Mouse (Mus musculus) CH12.LX (cell line): ENCODE results near the gene Lmod3. TPM values are rescaled to one million over a fixed set of nuclear protein-coding genes. Genes with fewer than 3 reads are reported as not detected.

Experiments
- DNase-seq: peaks from one replicate; pipeline ENCODE4 v3.0.0-alpha.2; 2013; ENCODE audit errors: extremely low read depth
- H3K27ac ChIP-seq: 2 replicates; pipeline ENCODE4 v1.5.1; 2012; ENCODE audit warnings: low read depth, mild to moderate bottlenecking, control low read depth, moderate library complexity; ENCODE audit not compliant: insufficient read depth
- H3K27me3 ChIP-seq: replicated peaks from 2 replicates; pipeline ENCODE3; 2012; ENCODE audit warnings: inconsistent platforms
- H3K36me3 ChIP-seq, 2 experiments: replicated peaks in 1 of 2; 2 replicates each; pipeline versions ENCODE3 to v1.6.1; 2012; ENCODE audit warnings: inconsistent platforms in 1 of 2, low read length in 1 of 2, mild to moderate bottlenecking in 1 of 2, mixed read lengths in 1 of 2, moderate library complexity in 1 of 2; ENCODE audit not compliant: control insufficient read depth in 1 of 2, insufficient read depth in 1 of 2
- H3K4me1 ChIP-seq, 2 experiments: 2 replicates each; pipeline ENCODE4 v1.6.1; 2012; ENCODE audit warnings: inconsistent platforms in 1 of 2, moderate library complexity in 1 of 2; ENCODE audit not compliant: insufficient read depth in 2 of 2, control insufficient read depth in 1 of 2
- H3K4me2 ChIP-seq: 2 replicates; pipeline ENCODE4 v1.6.1; 2012; ENCODE audit warnings: low read depth, mild to moderate bottlenecking, control low read depth; ENCODE audit not compliant: poor library complexity, insufficient read depth, severe bottlenecking
- H3K4me3 ChIP-seq, 3 experiments: fragments of 150-350 bp in 1 of 3; sonication (generic) in 1 of 3; replicated peaks in 1 of 3; 2 replicates each; pipeline versions ENCODE3 to v1.5.1; 2011 to 2012; ENCODE audit warnings: low read depth in 2 of 3, low read length in 2 of 3, mild to moderate bottlenecking in 2 of 3, moderate library complexity in 2 of 3, control low read depth in 1 of 3, improper control_type of control experiment in 1 of 3, inconsistent platforms in 1 of 3, mixed read lengths in 1 of 3; ENCODE audit not compliant: poor library complexity in 1 of 3
- H3K79me2 ChIP-seq: replicated peaks from 2 replicates; pipeline ENCODE4 v1.6.1; 2012; ENCODE audit warnings: mild to moderate bottlenecking, moderate library complexity; ENCODE audit not compliant: control insufficient read depth, poor library complexity, insufficient read depth, severe bottlenecking; ENCODE audit errors: extremely low read depth
- H3K9ac ChIP-seq: 2 replicates; pipeline ENCODE4 v1.6.1; 2012; ENCODE audit warnings: low read depth, mild to moderate bottlenecking, control low read depth, moderate library complexity; ENCODE audit not compliant: insufficient read depth
- H3K9me3 ChIP-seq: replicated peaks from 2 replicates; pipeline ENCODE3; 2012; ENCODE audit warnings: low read length, inconsistent platforms, mixed read lengths
- BHLHE40 ChIP-seq: IDR thresholded peaks from 2 replicates; pipeline ENCODE4 v1.6.1; 2011; ENCODE audit warnings: mild to moderate bottlenecking, low read depth, low read length, improper control_type of control experiment
- CHD1 ChIP-seq: IDR thresholded peaks from 2 replicates; pipeline ENCODE4 v1.6.1; 2012; ENCODE audit warnings: low read depth, low read length, improper control_type of control experiment, inconsistent platforms
- CHD2 ChIP-seq: IDR thresholded peaks from 2 replicates; pipeline ENCODE4 v1.6.1; 2011; ENCODE audit warnings: low read length, improper control_type of control experiment
- CTCF ChIP-seq, 2 experiments: IDR thresholded peaks in 1 of 2; conservative IDR thresholded peaks in 1 of 2; 2 replicates each; pipeline ENCODE4 v1.5.1; 2011 to 2012; ENCODE audit warnings: low read depth in 2 of 2, low read length in 2 of 2, improper control_type of control experiment in 1 of 2, inconsistent platforms in 1 of 2, mild to moderate bottlenecking in 1 of 2, moderate library complexity in 1 of 2
- ELF1 ChIP-seq: IDR thresholded peaks from 2 replicates; pipeline ENCODE4 v1.6.1; 2014; ENCODE audit warnings: low read depth, mild to moderate bottlenecking, inconsistent platforms, low read length, improper control_type of control experiment
- ETS1 ChIP-seq: conservative IDR thresholded peaks from 2 replicates; pipeline ENCODE4 v1.6.1; 2012; ENCODE audit warnings: low read depth, mild to moderate bottlenecking, inconsistent platforms, low read length, improper control_type of control experiment, moderate library complexity
- GABPA ChIP-seq: IDR thresholded peaks from 2 replicates; pipeline ENCODE4 v1.6.1; 2012; ENCODE audit warnings: low read depth, low read length, improper control_type of control experiment, inconsistent platforms; ENCODE audit not compliant: insufficient replicate concordance
- HCFC1 ChIP-seq: IDR thresholded peaks from 2 replicates; pipeline ENCODE4 v1.6.1; 2012; ENCODE audit warnings: low read depth, mild to moderate bottlenecking, inconsistent platforms, low read length, improper control_type of control experiment
- JUN ChIP-seq: IDR thresholded peaks from 2 replicates; pipeline ENCODE4 v1.6.1; 2011; ENCODE audit warnings: low read depth, mild to moderate bottlenecking, low read length, improper control_type of control experiment, moderate library complexity; ENCODE audit not compliant: insufficient read depth
- JUND ChIP-seq: conservative IDR thresholded peaks from 2 replicates; pipeline ENCODE4 v1.6.1; 2011; ENCODE audit warnings: low read depth, low read length, improper control_type of control experiment
- KAT2A ChIP-seq: IDR thresholded peaks from 2 replicates; pipeline ENCODE4 v1.6.1; 2012; ENCODE audit warnings: low read length, improper control_type of control experiment, inconsistent platforms; ENCODE audit not compliant: insufficient replicate concordance
- MAFK ChIP-seq: IDR thresholded peaks from 2 replicates; pipeline ENCODE4 v1.6.1; 2011; ENCODE audit warnings: low read length, improper control_type of control experiment; ENCODE audit not compliant: insufficient replicate concordance
- MAX ChIP-seq: IDR thresholded peaks from 2 replicates; pipeline ENCODE4 v1.6.1; 2011; ENCODE audit warnings: low read length, improper control_type of control experiment
- MEF2A ChIP-seq: IDR thresholded peaks from 2 replicates; pipeline ENCODE4 v1.6.1; 2014; ENCODE audit warnings: low read depth, mild to moderate bottlenecking, inconsistent platforms, low read length, improper control_type of control experiment, borderline replicate concordance
- MXI1 ChIP-seq: IDR thresholded peaks from 2 replicates; pipeline ENCODE4 v1.6.1; 2011; ENCODE audit warnings: mild to moderate bottlenecking, low read depth, low read length, improper control_type of control experiment
- MYC ChIP-seq: IDR thresholded peaks from 2 replicates; pipeline ENCODE4 v1.6.1; 2011; ENCODE audit warnings: low read depth, mild to moderate bottlenecking, improper control_type of control experiment, low read length
- POLR2A ChIP-seq: IDR thresholded peaks from 2 replicates; pipeline ENCODE4 v1.6.1; 2011; ENCODE audit warnings: low read depth, mild to moderate bottlenecking, improper control_type of control experiment, low read length
- RAD21 ChIP-seq: IDR thresholded peaks from 2 replicates; pipeline ENCODE4 v1.6.1; 2011; ENCODE audit warnings: low read depth, mild to moderate bottlenecking, low read length, improper control_type of control experiment, moderate library complexity
- RCOR1 ChIP-seq: conservative IDR thresholded peaks from 2 replicates; pipeline ENCODE4 v1.6.1; 2012; ENCODE audit warnings: low read depth, mild to moderate bottlenecking, inconsistent platforms, low read length, improper control_type of control experiment
- SIN3A ChIP-seq: IDR thresholded peaks from 2 replicates; pipeline ENCODE4 v1.6.1; 2012; ENCODE audit warnings: low read length, improper control_type of control experiment, inconsistent platforms
- SMC3 ChIP-seq: IDR thresholded peaks from 2 replicates; pipeline ENCODE4 v1.6.1; 2011; ENCODE audit warnings: low read depth, low read length, improper control_type of control experiment
- TCF12 ChIP-seq: IDR thresholded peaks from 2 replicates; pipeline ENCODE4 v1.6.1; 2014; ENCODE audit warnings: low read depth, mild to moderate bottlenecking, inconsistent platforms, low read length, improper control_type of control experiment
- USF1 ChIP-seq: IDR thresholded peaks from 2 replicates; pipeline ENCODE4 v1.6.1; 2014; ENCODE audit warnings: low read depth, mild to moderate bottlenecking, inconsistent platforms, low read length, improper control_type of control experiment
- USF2 ChIP-seq: conservative IDR thresholded peaks from 2 replicates; pipeline ENCODE4 v1.6.1; 2011; ENCODE audit warnings: low read depth, low read length, improper control_type of control experiment
- ZC3H11A ChIP-seq: IDR thresholded peaks from 2 replicates; pipeline ENCODE4 v1.6.1; 2012; ENCODE audit warnings: low read depth, mild to moderate bottlenecking, inconsistent platforms, low read length, improper control_type of control experiment
- dilution Hi-C: fragments of 300-500 bp; cut with MboI; formaldehyde crosslinking; loops from 2 replicates; pipeline ENCODE4 v1.14.3; 2020; ENCODE audit warnings: low sequenced_read_pairs; ENCODE audit not compliant: extremely low pct_unique_long_range_greater_than_20kb, extremely low pct_ligation_motif_present
- in situ Hi-C: fragments of 300-500 bp; cut with MboI; formaldehyde crosslinking; loops from 3 replicates; pipeline ENCODE4 v1.14.3; 2019; ENCODE audit warnings: low sequenced_read_pairs, low pct_ligation_motif_present, low pct_unique_long_range_greater_than_20kb, mixed read lengths
- polyA plus RNA-seq: library from polyadenylated mRNA; unstranded; fragments of >175 nt; gene quantifications from 2 replicates; pipeline ENCODE4 v1.2.1, GENCODE M21; 2012; ENCODE audit warnings: low read depth; ENCODE audit not compliant: insufficient read length
- total RNA-seq, 2 experiments: library from RNA; depleted of rRNA; stranded (reverse); fragments of 300-350 nt in 1 of 2; fragments of >200 nt in 1 of 2; gene quantifications; 2 replicates each; pipeline ENCODE4 v1.2.3; 2012 to 2014

The Lmod3 gene
- total and polyA plus RNA-seq, 3 experiments: not detected

- H3K4me1 ChIP-seq: peaks cover 19 to 65% of the 10 kb centered on the region in 2 experiments
- TF ChIP-seq CHD1: no peak
- TF ChIP-seq GABPA: no peak
- TF ChIP-seq HCFC1: no peak
- TF ChIP-seq RCOR1: no peak
- TF ChIP-seq POLR2A: no peak
- TF ChIP-seq ZC3H11A: no peak
- no peak for TF ChIP-seq BHLHE40
- no peak for TF ChIP-seq ELF1
- no peak for TF ChIP-seq JUN
- no peak for TF ChIP-seq KAT2A
- no peak for TF ChIP-seq SIN3A
- TF ChIP-seq MEF2A: no peak
- TF ChIP-seq MXI1: no peak
- no peak for TF ChIP-seq USF2
- no peak for TF ChIP-seq RAD21
- TF ChIP-seq JUND: no peak
- TF ChIP-seq MYC: no peak
- TF ChIP-seq TCF12: no peak
- TF ChIP-seq, all 38 proteins: peak for 0
- Histone ChIP-seq H3K9me3 (no peaks in the 10 kb centered on the region), H3K4me3 (no peak overlapping the region), H3K27ac (no peak overlapping the region), H3K9ac (no peak overlapping the region), H3K79me2 (no peaks in the 10 kb centered on the region), H3K36me3 (no peaks in the 10 kb centered on the region), H3K4me2 (no peak overlapping the region), H3K27me3 (no peaks in the 10 kb centered on the region)
- in situ Hi-C loops (loop anchor here (10.0 kb wide), 1 partner anchor 109 kb away; no protein-coding TSS in a partner anchor), dilution Hi-C loops (no loop called here)
- DNase-seq: no peak
Observed at GRCm38 (mm10) chr6:97295866-97296527, 43.4 kb upstream of the Lmod3 start.

DNA sequence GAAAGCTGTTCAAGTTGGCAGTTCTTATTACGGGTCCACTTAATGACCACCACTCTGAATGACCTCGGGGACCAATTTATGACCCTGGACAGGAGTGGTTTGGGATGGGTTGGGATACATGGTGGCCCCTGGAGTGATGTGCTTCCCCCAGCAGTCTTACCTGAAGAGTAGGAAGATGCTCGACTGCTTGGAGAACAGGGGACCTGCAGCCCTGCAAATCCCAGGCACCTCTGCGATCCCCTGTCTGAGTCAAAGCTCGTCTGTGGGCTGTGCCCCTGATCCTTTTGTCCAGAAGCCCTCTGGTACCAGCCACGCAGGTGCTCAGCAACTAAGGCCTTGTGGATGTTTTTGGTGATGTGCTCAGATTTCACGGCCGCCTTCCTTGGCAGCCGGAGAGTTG, 42.9 kb upstream of the Lmod3 start:
- Histone ChIP-seq H3K9me3 (no peaks in the 10 kb centered on the region), H3K27me3 (no peaks in the 10 kb centered on the region), H3K36me3 (no peaks in the 10 kb centered on the region), H3K4me3 (no peak overlapping the region), H3K27ac (no peak overlapping the region), H3K9ac (no peak overlapping the region), H3K79me2 (no peaks in the 10 kb centered on the region), H3K4me1 (peaks cover 19 to 66% of the 10 kb centered on the region in 2 experiments), H3K4me2 (no peak overlapping the region)
- TF ChIP-seq USF1 (no peak), ZC3H11A (no peak), CHD1 (no peak), KAT2A (no peak), MXI1 (no peak), SMC3 (no peak), JUND (no peak), CHD2 (no peak), ETS1 (no peak), CTCF (conservative IDR thresholded peaks at IDR 0.05 in 1 of 2, IDR thresholded peaks at IDR 0.05 in 1 of 2; ENCODE audit: low read depth in 2 of 2, low read length in 2 of 2) (no peak), SIN3A (no peak), POLR2A (no peak), MAFK (no peak), USF2 (no peak), ELF1 (no peak), MAX (no peak)
- DNase-seq: no peak
- dilution Hi-C loops: no loop called here
- in situ Hi-C loops: loop anchor here (10.0 kb wide), 1 partner anchor 109 kb away; no protein-coding TSS in a partner anchor
